Mouse (Mus musculus): ENCODE measurements around the gene Nadk2. TPM values are rescaled to one million over a fixed set of nuclear protein-coding genes. Genes with fewer than 3 reads are reported as not detected.

Gene Nadk2
- total and polyA plus RNA-seq, 3 experiments, result 20.9 to 74.8 (median 61.4) TPM

- H3K9ac ChIP-seq (ENCODE audit: low read depth, low read length), result no peak overlapping the region
- no peak overlapping the region for H3K4me3 ChIP-seq
- no peaks in the 10 kb centered on the region for H3K79me2 ChIP-seq (replicated peaks; ENCODE audit: control insufficient read depth, insufficient read depth, low read length)
- no peak for TF ChIP-seq EP300 (IDR thresholded peaks at IDR 0.05; ENCODE audit: insufficient read depth, low read depth, low read length)
- no peak for TF ChIP-seq POLR2A (IDR thresholded peaks at IDR 0.05; ENCODE audit: insufficient read depth, low read depth, low read length)
- no peak for TF ChIP-seq CTCF (IDR thresholded peaks at IDR 0.05)
- intact Hi-C loops (cut with DNase I), result no loop called here
- WGBS, result 59% methylated on average over 11 of the region's 11 CpGs
- H3K4me1 ChIP-seq (ENCODE audit: control insufficient read depth, insufficient read depth, low read length), result no peaks in the 10 kb centered on the region
- H3K27ac ChIP-seq, result no peak overlapping the region
- peaks cover 3% of the 10 kb centered on the region for H3K36me3 ChIP-seq (ENCODE audit: control insufficient read depth, insufficient read depth, low read length)
- DNase-seq, result no peak
- no peaks in the 10 kb centered on the region for H3K27me3 ChIP-seq (ENCODE audit: control insufficient read depth, insufficient read depth, low read length)
Observed at GRCm38 (mm10) chr15:9093598-9094365, 22.7 kb downstream of the Nadk2 start.

GRCm38 (mm10) chr15:9094366-9094750 lies 23.3 kb downstream of the Nadk2 start:
- no peak for DNase-seq
- WGBS, result 35% methylated on average over 13 of the region's 13 CpGs
- Histone ChIP-seq H3K36me3 (ENCODE audit: control insufficient read depth, insufficient read depth, low read length) (peaks cover 3% of the 10 kb centered on the region), H3K4me1 (ENCODE audit: control insufficient read depth, insufficient read depth, low read length) (no peaks in the 10 kb centered on the region), H3K9ac (ENCODE audit: low read depth, low read length) (no peak overlapping the region), H3K4me3 (no peak overlapping the region), H3K27me3 (ENCODE audit: control insufficient read depth, insufficient read depth, low read length) (no peaks in the 10 kb centered on the region), H3K27ac (no peak overlapping the region), H3K79me2 (replicated peaks; ENCODE audit: control insufficient read depth, insufficient read depth, low read length) (no peaks in the 10 kb centered on the region)
- intact Hi-C loops (cut with DNase I), result no loop called here
- no peak for TF ChIP-seq POLR2A (IDR thresholded peaks at IDR 0.05; ENCODE audit: insufficient read depth, low read depth, low read length)
- TF ChIP-seq EP300 (IDR thresholded peaks at IDR 0.05; ENCODE audit: insufficient read depth, low read depth, low read length), result no peak
- TF ChIP-seq CTCF (IDR thresholded peaks at IDR 0.05), result no peak

GRCm38 (mm10) chr15:9096865-9097264 lies 25.8 kb downstream of the Nadk2 start:
- H3K36me3 ChIP-seq (ENCODE audit: control insufficient read depth, insufficient read depth, low read length), result peaks cover 3% of the 10 kb centered on the region
- no peak overlapping the region for H3K4me3 ChIP-seq
- H3K4me1 ChIP-seq (ENCODE audit: control insufficient read depth, insufficient read depth, low read length), result no peaks in the 10 kb centered on the region
- intact Hi-C loops (cut with DNase I), result no loop called here
- H3K9ac ChIP-seq (ENCODE audit: low read depth, low read length), result no peak overlapping the region
- no peaks in the 10 kb centered on the region for H3K27me3 ChIP-seq (ENCODE audit: control insufficient read depth, insufficient read depth, low read length)
- no peak for DNase-seq
- no peak for TF ChIP-seq CTCF (IDR thresholded peaks at IDR 0.05)
- TF ChIP-seq POLR2A (IDR thresholded peaks at IDR 0.05; ENCODE audit: insufficient read depth, low read depth, low read length), result no peak
- TF ChIP-seq EP300 (IDR thresholded peaks at IDR 0.05; ENCODE audit: insufficient read depth, low read depth, low read length), result no peak
- 79% methylated on average over 4 of the region's 4 CpGs for WGBS
- H3K79me2 ChIP-seq (replicated peaks; ENCODE audit: control insufficient read depth, insufficient read depth, low read length), result no peaks in the 10 kb centered on the region
- no peak overlapping the region for H3K27ac ChIP-seq

- H3K27me3 ChIP-seq (ENCODE audit: control insufficient read depth, insufficient read depth, low read length), result no peaks in the 10 kb centered on the region
- H3K79me2 ChIP-seq (replicated peaks; ENCODE audit: control insufficient read depth, insufficient read depth, low read length), result no peaks in the 10 kb centered on the region
- no peak for TF ChIP-seq CTCF (IDR thresholded peaks at IDR 0.05)
- TF ChIP-seq POLR2A (IDR thresholded peaks at IDR 0.05; ENCODE audit: insufficient read depth, low read depth, low read length), result no peak
- no peak for TF ChIP-seq EP300 (IDR thresholded peaks at IDR 0.05; ENCODE audit: insufficient read depth, low read depth, low read length)
- DNase-seq, result no peak
- H3K36me3 ChIP-seq (ENCODE audit: control insufficient read depth, insufficient read depth, low read length), result peaks cover 3% of the 10 kb centered on the region
- H3K9ac ChIP-seq (ENCODE audit: low read depth, low read length), result no peak overlapping the region
- intact Hi-C loops (cut with DNase I), result no loop called here
- WGBS, result 94% methylated on average over 10 of the region's 10 CpGs
- H3K4me1 ChIP-seq (ENCODE audit: control insufficient read depth, insufficient read depth, low read length), result no peaks in the 10 kb centered on the region
- no peak overlapping the region for H3K4me3 ChIP-seq
- no peak overlapping the region for H3K27ac ChIP-seq
Observed at GRCm38 (mm10) chr15:9100446-9101077, 29.5 kb downstream of the Nadk2 start.

GRCm38 (mm10) chr15:9106303-9107074 lies 35.4 kb downstream of the Nadk2 start:
- Histone ChIP-seq H3K27ac (no peak overlapping the region), H3K4me1 (ENCODE audit: control insufficient read depth, insufficient read depth, low read length) (no peaks in the 10 kb centered on the region), H3K4me3 (no peak overlapping the region), H3K27me3 (ENCODE audit: control insufficient read depth, insufficient read depth, low read length) (no peaks in the 10 kb centered on the region), H3K36me3 (ENCODE audit: control insufficient read depth, insufficient read depth, low read length) (no peaks in the 10 kb centered on the region), H3K9ac (ENCODE audit: low read depth, low read length) (no peak overlapping the region), H3K79me2 (replicated peaks; ENCODE audit: control insufficient read depth, insufficient read depth, low read length) (no peaks in the 10 kb centered on the region)
- TF ChIP-seq EP300 (IDR thresholded peaks at IDR 0.05; ENCODE audit: insufficient read depth, low read depth, low read length) (no peak), POLR2A (IDR thresholded peaks at IDR 0.05; ENCODE audit: insufficient read depth, low read depth, low read length) (no peak), CTCF (IDR thresholded peaks at IDR 0.05) (no peak)
- WGBS, result 77% methylated on average over 13 of the region's 13 CpGs
- no peak for DNase-seq
- intact Hi-C loops (cut with DNase I), result no loop called here

Measured in heart, adult 2 months (tissue).